Mouse (Mus musculus) C2C12 (cell line): Measurements from ENCODE around the gene Prdm5. TPM values are rescaled to one million over a fixed set of nuclear protein-coding genes. Genes with fewer than 3 reads are reported as not detected.

ENCODE experiments used
- H3K27me3 ChIP-seq: one replicate; pipeline ENCODE4 v1.6.1; 2011; ENCODE audit not compliant: control insufficient read depth, insufficient read depth, insufficient read length
- H3K36me3 ChIP-seq: one replicate; pipeline ENCODE4 v1.6.1; 2011; ENCODE audit not compliant: control insufficient read depth, insufficient read depth
- H3K4me3 ChIP-seq: one replicate; pipeline ENCODE4 v1.5.1; 2011; ENCODE audit warnings: mild to moderate bottlenecking, control low read depth; ENCODE audit not compliant: poor library complexity, insufficient read depth, severe bottlenecking
- H3K79me2 ChIP-seq: one replicate; pipeline ENCODE4 v1.6.1; 2011; ENCODE audit not compliant: control insufficient read depth, insufficient read depth
- H3K79me3 ChIP-seq: one replicate; pipeline ENCODE4 v1.6.1; 2011; ENCODE audit warnings: low read depth, control low read depth
- H3ac ChIP-seq: one replicate; pipeline ENCODE3; 2011; ENCODE audit warnings: low read depth; ENCODE audit not compliant: control insufficient read depth, insufficient read length
- CEBPB ChIP-seq: IDR thresholded peaks from one replicate; pipeline ENCODE4 v1.6.1; 2011; ENCODE audit warnings: low read depth, mild to moderate bottlenecking, control low read depth, moderate library complexity
- CTCF ChIP-seq: IDR thresholded peaks from one replicate; pipeline ENCODE4 v1.5.1; 2011; ENCODE audit not compliant: control insufficient read depth, insufficient read depth, insufficient read length
- FOSL1 ChIP-seq: IDR thresholded peaks from one replicate; pipeline ENCODE4 v1.8.0; 2011; ENCODE audit warnings: mild to moderate bottlenecking, low read length; ENCODE audit not compliant: poor library complexity, insufficient read depth, severe bottlenecking
- MAX ChIP-seq: IDR thresholded peaks from one replicate; pipeline ENCODE4 v1.6.1; 2011; ENCODE audit warnings: mild to moderate bottlenecking, control low read depth
- MYOD1 ChIP-seq: IDR thresholded peaks from one replicate; pipeline ENCODE4 v1.6.1; 2011; ENCODE audit warnings: low read depth; ENCODE audit not compliant: control insufficient read depth, insufficient read length
- MYOG ChIP-seq: IDR thresholded peaks from one replicate; pipeline ENCODE4 v1.6.1; 2011; ENCODE audit not compliant: control insufficient read depth, insufficient read length; ENCODE audit errors: extremely low read depth
- USF1 ChIP-seq: IDR thresholded peaks from one replicate; pipeline ENCODE4 v1.6.1; 2011; ENCODE audit warnings: low read depth, mild to moderate bottlenecking, control low read depth, moderate library complexity
- polyA plus RNA-seq: library from polyadenylated mRNA; unstranded; fragments of >200 nt; fragmentation: generic; extraction: Trizol; gene quantifications from one replicate; pipeline ENCODE4 v1.2.1, GENCODE M21; 2012; ENCODE audit warnings: missing spikeins

Prdm5 gene
- polyA plus RNA-seq, 1 experiment, result 8.2 TPM

GRCm38 (mm10) chr6:65759174-65759573 lies 19.6 kb upstream of the Prdm5 start:
- Histone ChIP-seq H3ac (no peak overlapping the region), H3K79me2 (no peaks in the 10 kb centered on the region), H3K36me3 (no peaks in the 10 kb centered on the region), H3K27me3 (no peaks in the 10 kb centered on the region), H3K79me3 (no peaks in the 10 kb centered on the region), H3K4me3 (no peak overlapping the region)
- TF ChIP-seq CTCF, result no peak
- TF ChIP-seq FOSL1, result no peak
- no peak for TF ChIP-seq MAX
- TF ChIP-seq USF1, result no peak
- no peak for TF ChIP-seq MYOD1
- TF ChIP-seq CEBPB, result no peak

- Histone ChIP-seq H3K4me3 (no peak overlapping the region), H3ac (no peak overlapping the region), H3K79me3 (no peaks in the 10 kb centered on the region), H3K79me2 (no peaks in the 10 kb centered on the region), H3K36me3 (no peaks in the 10 kb centered on the region), H3K27me3 (no peaks in the 10 kb centered on the region)
- TF ChIP-seq CEBPB (no peak), MYOD1 (no peak), MAX (no peak), USF1 (no peak), CTCF (no peak), FOSL1 (no peak), MYOG (no peak)
Measured at GRCm38 (mm10) chr6:65760073-65760472, 18.7 kb upstream of the Prdm5 start.

- Histone ChIP-seq H3K36me3 (no peaks in the 10 kb centered on the region), H3K27me3 (no peaks in the 10 kb centered on the region), H3K79me2 (no peaks in the 10 kb centered on the region), H3K4me3 (no peak overlapping the region), H3ac (no peak overlapping the region), H3K79me3 (no peaks in the 10 kb centered on the region)
- TF ChIP-seq CTCF (no peak), MYOD1 (no peak), MAX (no peak), MYOG (no peak), CEBPB (no peak), FOSL1 (no peak), USF1 (no peak)
Measured at GRCm38 (mm10) chr6:65764459-65764858, 14.3 kb upstream of the Prdm5 start.

GRCm38 (mm10) chr6:65765057-65765456 lies 13.7 kb upstream of the Prdm5 start:
- no peak for TF ChIP-seq MYOD1
- no peak for TF ChIP-seq CTCF
- no peak for TF ChIP-seq CEBPB
- no peak for TF ChIP-seq MAX
- TF ChIP-seq USF1, result no peak
- no peak for TF ChIP-seq MYOG
- no peak for TF ChIP-seq FOSL1
- Histone ChIP-seq H3K79me3 (no peaks in the 10 kb centered on the region), H3K79me2 (no peaks in the 10 kb centered on the region), H3K36me3 (no peaks in the 10 kb centered on the region), H3K27me3 (no peaks in the 10 kb centered on the region), H3K4me3 (no peak overlapping the region), H3ac (no peak overlapping the region)

- Histone ChIP-seq H3ac (no peak overlapping the region), H3K36me3 (no peaks in the 10 kb centered on the region), H3K79me2 (no peaks in the 10 kb centered on the region), H3K27me3 (no peaks in the 10 kb centered on the region), H3K4me3 (no peak overlapping the region), H3K79me3 (no peaks in the 10 kb centered on the region)
- TF ChIP-seq MAX (no peak), CEBPB (no peak), FOSL1 (no peak), MYOG (no peak), USF1 (no peak), CTCF (no peak), MYOD1 (no peak)
Measured at GRCm38 (mm10) chr6:65765752-65766397, 12.9 kb upstream of the Prdm5 start.

- no peaks in the 10 kb centered on the region for H3K36me3 ChIP-seq
- no peak overlapping the region for H3ac ChIP-seq
- no peak overlapping the region for H3K4me3 ChIP-seq
- H3K27me3 ChIP-seq, result no peaks in the 10 kb centered on the region
- no peaks in the 10 kb centered on the region for H3K79me3 ChIP-seq
- TF ChIP-seq CTCF (no peak), MAX (no peak), MYOG (no peak), USF1 (no peak), MYOD1 (no peak), FOSL1 (no peak), CEBPB (no peak)
- H3K79me2 ChIP-seq, result no peaks in the 10 kb centered on the region
Measured at GRCm38 (mm10) chr6:65767911-65768310, 10.9 kb upstream of the Prdm5 start.
